Mouse (Mus musculus) kidney, postnatal 14 days (tissue): ENCODE measurements around the gene Tmem63a.
"Not testable (repeated sequence)": the region's sequence is repeated elsewhere in the genome, so short reads cannot be mapped to it uniquely, and the experiment has no call there.

ENCODE experiments used
- DNase-seq: peaks from one replicate; pipeline ENCODE4 v3.0.0; 2022; ENCODE audit warnings: mixed read lengths

Gene Tmem63a

DNA sequence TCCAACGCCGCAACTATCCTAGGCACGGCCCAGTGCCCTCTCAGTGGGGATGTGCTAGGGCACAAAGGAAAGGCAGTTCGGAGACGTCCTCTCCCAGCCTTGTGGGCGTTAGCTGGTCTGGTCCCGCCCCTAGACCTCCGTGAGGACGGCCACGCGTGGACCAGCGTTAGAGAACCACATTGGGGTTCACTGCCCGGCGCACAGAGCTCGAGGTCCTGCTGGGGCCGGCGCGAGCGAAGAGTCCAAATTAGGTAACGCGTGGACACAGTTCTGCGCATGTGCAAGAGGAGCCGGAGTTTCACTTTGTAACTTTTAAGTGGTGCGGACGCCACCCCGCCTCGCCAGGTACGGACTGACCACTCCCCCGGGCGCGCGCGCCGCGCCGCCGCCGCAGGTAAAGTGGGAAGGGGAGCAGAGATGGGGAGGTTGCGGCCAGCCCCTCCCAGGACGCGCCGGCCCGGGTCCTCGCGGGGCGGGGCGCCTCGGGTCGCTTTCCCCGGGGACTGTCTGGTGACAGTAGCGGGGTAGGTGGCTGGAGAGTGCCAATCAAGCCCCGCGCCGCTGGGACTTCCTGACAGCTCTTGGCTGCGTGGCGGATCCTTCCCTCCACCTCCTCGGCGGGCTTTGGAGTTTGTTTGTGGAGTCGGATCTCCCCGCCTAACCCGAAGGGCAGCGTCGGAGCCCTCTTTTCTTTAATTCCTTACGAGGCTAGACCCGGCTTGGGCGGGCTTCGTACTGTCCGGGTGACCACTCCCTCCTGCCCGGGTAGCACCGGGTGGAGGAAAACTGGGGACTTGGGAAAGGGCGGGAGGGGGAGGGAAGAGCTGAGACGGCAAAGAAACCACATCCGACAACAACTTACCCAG is at the start of gene Tmem63a:
TSS of gene Tmem63a (plus strand) at position 179 of the 866 bp plus-strand sequence.
- peak; percentile 90 for DNase-seq

DNA sequence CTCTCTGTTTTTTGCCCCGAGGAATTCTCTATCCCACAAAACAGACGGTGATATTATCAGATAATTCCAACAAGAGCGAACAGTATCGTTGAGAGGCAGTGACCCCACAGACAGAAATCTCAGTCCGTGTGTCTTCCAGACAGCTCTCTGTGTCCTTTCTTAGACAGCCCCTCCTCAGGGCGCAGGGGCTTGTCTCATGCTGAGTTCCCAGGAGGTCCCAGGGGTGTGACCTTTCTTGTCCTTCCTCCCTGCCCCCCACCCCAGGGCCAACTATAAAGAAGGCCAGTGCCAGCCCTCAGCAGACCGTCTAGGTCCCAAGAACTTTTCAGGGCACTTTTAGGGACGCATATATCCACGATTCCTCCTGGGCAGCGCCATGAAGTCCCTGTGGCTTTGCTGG is 49.3 kb upstream of the Tmem63a start, which contains the start of gene Lefty2:
TSS of gene Lefty2 (plus strand) at position 301 of the 400 bp plus-strand sequence.
- DNase-seq, result no peak

DNA sequence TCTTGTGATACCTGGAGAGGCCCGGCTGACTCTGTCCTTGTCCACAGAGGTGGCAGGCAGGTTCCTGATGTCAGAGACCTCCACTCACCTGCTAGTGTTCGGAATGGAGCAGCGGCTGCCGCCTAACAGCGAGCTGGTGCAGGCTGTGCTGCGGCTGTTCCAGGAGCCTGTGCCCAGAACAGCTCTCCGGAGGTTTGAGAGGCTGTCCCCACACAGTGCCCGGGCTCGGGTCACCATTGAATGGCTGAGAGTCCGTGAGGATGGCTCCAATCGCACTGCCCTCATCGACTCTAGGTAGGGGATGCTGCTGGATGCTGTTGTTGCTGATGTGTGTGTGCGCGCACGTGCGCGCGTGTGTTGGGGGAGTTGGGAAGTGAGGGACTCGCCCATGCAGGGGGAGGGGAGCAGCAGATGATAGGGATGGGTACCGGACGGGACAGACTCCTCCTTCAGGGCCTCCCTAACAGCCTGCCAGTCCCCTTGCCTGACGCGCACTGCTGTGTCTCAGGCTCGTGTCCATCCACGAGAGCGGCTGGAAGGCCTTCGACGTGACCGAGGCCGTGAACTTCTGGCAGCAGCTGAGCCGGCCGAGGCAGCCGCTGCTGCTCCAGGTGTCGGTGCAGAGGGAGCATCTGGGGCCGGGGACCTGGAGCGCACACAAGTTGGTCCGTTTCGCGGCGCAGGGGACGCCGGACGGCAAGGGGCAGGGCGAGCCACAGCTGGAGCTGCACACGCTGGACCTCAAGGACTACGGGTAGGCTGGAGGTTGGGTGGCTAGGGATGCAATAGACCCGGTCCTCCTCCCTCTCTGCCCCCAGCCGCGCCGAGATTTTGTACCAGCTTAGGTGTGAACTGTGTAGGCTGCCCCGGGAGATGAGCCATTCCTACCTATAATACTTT is 47.8 kb upstream of the Tmem63a start:
- not testable (repeated sequence) for DNase-seq

DNA sequence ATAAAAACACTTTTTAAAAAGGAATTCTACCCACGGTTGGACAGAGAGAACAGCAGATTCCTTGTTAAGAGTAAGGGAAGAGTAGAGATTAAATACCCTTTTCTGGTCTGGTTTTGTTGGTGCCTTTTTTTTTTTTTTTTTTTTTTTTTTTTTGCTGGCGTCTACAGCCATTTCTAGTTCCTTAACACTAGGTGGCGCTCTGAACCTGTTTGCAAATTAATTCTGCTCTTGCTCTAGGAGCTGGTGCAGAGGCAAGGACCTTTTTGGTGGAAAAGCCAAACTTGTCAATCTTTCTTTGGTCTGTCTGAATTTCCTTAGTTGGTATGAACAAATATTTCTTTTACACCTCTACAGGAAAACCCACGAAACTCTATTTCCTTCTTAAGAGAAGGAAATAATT is 41.0 kb upstream of the Tmem63a start:
- peak; percentile 68 for DNase-seq

- DNase-seq, result no peak
These were observed 39.2 kb upstream of the Tmem63a start for GRCm38 (mm10) chr1:180902915-180903314.

GRCm38 (mm10) chr1:180903666-180904038 is 38.5 kb upstream of the Tmem63a start:
- DNase-seq, result no peak

- peak; percentile 96 for DNase-seq
These were observed 37.9 kb upstream of the Tmem63a start, which contains the start of gene Pycr2 for GRCm38 (mm10) chr1:180904039-180904814. Gene Pycr2 (plus strand): TSS chr1:180904293.

DNA sequence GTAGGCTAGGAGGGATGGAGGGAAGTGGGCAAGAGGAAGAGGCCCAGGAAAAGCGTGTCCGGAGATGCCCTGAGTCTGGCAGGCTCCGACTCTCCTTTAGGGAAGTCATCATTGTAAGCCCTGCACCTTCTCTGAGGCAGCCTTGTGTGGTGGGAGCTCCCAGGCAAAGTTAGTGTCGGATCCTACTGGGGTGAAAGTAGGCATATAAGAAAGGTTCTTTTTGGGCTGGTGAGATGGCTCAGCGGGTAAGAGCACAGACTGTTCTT is 37.4 kb upstream of the Tmem63a start:
- no peak for DNase-seq

- DNase-seq, result no peak
These were observed 36.8 kb upstream of the Tmem63a start for GRCm38 (mm10) chr1:180905307-180905706.

DNA sequence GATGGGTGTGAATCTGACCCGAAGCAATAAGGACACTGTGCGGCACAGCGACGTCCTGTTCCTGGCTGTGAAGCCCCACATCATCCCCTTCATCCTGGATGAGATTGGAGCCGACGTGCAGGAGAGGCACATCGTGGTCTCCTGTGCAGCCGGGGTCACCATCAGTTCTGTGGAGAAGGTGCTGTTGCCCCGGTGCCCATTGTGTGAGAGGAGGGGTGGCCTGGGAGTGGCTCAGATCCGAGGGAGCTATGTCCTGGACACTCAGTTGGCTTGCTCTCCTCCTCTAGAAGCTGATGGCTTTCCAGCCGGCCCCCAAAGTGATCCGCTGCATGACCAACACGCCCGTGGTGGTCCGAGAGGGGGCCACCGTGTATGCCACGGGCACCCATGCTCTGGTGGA is 36.3 kb upstream of the Tmem63a start:
- DNase-seq, result no peak

DNA sequence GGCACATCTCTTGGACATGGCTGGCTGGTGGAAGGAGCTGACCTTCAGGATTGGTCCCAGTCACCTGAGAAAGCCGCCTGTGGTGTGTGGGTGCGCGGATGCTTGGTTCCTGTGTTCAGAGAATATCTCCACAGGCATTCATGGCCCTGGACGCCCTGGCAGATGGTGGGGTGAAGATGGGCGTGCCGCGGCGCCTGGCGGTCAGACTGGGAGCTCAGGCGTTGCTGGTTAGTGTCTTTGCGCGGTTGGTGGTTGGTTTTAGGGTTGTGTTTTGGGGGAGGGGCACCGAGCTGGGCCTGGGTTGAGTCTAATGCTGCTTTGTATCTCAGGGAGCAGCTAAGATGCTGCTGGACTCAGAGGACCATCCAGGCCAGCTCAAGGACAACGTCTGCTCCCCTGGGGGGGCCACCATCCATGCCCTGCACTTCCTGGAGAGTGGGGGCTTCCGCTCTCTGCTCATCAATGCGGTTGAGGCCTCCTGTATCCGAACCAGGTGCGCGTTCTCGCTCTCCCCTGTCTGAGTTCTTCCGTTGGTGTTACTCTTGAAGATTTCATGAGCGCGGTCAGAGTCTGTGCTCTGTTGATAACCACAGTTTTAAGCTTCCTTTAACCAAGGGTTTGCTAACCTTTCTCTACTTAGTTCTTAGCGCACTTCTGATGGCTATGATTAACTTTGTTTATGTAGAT is 35.5 kb upstream of the Tmem63a start:
- DNase-seq, result no peak

DNA sequence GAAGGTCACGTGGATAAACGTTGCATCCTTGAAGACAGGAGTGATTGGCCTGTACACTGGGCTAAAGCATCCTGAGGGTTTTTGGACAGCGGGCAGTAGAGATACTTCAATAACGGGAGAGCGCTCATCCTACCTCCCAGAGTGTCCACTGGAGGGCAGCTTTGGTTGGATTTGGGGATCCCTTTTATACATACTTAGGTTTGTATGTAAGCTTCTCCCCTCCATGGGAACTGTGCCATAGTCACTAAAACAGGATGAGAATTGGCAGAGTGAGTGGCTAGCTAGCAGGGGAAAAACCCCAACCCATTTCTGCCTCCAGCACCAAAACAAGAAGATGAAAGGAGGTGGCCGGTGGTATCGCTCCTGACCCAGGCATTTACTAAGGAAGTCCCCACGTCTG is 31.0 kb upstream of the Tmem63a start:
- DNase-seq, result no peak

- DNase-seq, result no peak
These were observed 30.4 kb upstream of the Tmem63a start for GRCm38 (mm10) chr1:180911653-180912287.

DNA sequence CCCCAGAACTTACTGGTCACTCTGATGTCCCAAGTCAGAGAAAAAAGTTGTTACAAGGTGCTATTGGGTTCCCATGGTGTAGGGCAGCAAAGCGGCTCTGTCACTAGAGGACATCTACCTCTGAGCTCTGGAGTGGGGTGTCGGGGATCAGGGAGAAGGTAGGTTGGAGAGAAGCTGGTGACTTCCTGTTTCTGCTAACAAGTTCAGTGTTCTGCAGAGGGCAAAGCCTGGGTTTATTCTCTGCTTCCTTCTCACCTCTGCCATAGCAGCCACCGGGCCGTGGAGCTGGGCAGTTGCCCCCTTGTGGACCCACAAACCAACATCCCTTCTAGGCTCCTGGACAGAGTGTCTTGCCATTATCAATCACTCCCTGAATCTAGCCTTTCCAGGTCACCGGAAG is 29.4 kb upstream of the Tmem63a start:
- DNase-seq, result no peak

DNA sequence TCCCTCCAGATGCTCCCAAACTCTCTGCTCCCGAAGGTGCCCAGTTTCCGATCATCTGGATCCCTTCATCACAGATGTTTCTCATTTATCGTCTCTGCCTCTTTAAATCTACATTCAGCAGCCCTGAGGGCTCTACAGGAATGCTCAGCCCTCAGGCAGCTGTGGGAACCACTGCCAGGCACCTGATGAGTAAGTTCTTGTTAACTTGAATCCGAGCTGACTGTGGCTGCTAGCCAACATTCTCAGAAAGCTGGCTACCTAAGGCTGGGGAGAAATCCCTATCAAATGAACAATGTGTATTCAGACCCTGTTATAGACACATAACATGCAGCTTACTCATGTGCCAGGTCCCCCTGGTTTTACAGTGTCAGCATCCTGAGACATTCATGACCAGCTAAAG is 28.3 kb upstream of the Tmem63a start:
- no peak for DNase-seq

GRCm38 (mm10) chr1:180916425-180916824 is 25.7 kb upstream of the Tmem63a start:
- no peak for DNase-seq

- no peak for DNase-seq
These were observed 25.1 kb upstream of the Tmem63a start for GRCm38 (mm10) chr1:180917053-180917452.

- DNase-seq, result no peak
These were observed 22.5 kb upstream of the Tmem63a start for GRCm38 (mm10) chr1:180919686-180920085.

GRCm38 (mm10) chr1:180922273-180923048 is 19.7 kb upstream of the Tmem63a start:
- no peak for DNase-seq

DNA sequence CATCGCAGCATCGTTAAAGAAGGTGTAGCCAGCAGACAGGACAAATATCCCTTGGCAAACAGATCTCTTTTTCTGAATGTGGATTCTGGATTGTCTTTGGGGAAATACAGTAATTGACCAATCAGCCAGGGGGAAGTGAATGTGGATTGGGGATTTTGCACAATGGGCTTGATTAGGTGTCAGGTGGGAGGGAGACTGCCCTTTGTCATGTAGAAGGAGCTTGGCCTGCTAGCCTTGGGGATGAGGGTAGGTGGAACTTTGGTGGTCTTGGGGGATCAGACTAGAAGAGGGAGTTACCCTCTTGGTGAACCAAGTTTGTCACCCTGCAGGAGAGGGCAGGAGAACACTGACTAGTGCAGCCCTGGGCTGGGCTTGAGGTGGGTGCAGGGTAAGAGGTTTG is 17.4 kb upstream of the Tmem63a start:
- DNase-seq, result no peak

DNA sequence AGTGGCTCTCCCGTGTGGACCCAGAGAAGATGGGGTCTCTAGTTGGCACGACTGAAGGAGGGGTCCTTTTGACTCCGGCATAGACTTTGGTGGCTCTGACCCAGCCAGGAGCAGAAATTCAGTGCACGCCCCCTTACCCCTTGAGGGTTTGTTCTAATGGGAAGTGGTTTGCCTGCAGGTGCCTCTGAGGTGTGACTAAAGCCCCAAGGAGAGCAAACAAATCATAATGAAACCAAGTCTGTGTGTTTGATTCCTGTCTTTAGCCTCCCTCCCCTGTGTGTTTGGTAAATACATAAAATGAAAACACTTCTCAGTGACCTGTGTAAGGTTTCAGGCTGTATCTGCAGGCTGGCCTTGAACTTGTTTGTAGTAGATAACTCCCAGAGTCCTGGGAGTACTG is 15.9 kb upstream of the Tmem63a start:
- DNase-seq, result no peak
